Mouse (Mus musculus) embryo, embryonic 9.5 days (tissue): ENCODE measurements around the gene Itga10.
"Not testable (repeated sequence)": the region's sequence is repeated elsewhere in the genome, so short reads cannot be mapped to it uniquely, and the experiment has no call there.

ENCODE experiments used
- DNase-seq: peaks from one replicate; pipeline ENCODE4 v3.0.0-alpha.2; 2017; ENCODE audit errors: extremely low spot score

Gene Itga10

GRCm38 (mm10) chr3:96680269-96680956, 35.0 kb downstream of the Itga10 start:
- DNase-seq: no peak

GRCm38 (mm10) chr3:96683496-96683895, 38.1 kb downstream of the Itga10 start:
- no peak for DNase-seq

GRCm38 (mm10) chr3:96684151-96684821, 38.9 kb downstream of the Itga10 start:
- no peak for DNase-seq

DNA sequence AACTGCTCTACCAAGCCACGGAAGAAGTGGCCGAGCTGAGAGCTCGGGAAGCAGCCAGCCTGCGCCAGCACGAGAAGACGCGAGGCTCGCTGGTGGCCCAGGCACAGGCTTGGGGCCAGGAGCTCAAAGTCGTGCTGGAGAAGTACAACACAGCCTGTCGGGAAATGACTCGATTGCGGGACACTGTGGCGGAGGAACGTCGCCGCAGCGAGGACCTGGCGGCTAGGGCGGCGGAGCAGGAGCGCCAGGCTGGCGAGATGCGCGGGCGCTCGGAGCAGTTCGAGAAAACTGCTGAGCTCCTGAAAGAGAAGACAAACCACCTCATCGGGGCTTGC, 39.4 kb downstream of the Itga10 start:
- no peak for DNase-seq

DNA sequence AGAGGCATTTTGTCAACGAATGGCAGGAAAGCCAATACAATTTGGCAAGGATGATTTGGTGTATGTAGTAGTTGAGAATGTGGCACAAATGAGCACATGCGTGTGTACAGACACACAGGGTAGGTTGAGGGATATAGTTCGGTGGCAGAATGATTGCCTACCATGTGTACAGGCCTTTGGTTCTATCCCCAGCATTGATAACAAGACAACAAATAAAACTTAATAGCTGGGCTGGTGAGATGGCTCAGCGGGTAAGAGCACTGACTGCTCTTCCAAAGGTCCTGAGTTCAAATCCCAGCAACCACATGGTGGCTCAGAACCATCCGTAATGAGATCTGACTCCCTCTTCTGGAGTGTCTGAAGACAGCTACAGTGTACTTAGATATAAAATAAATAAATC, 40.7 kb downstream of the Itga10 start:
- DNase-seq: not testable (repeated sequence)

- no peak for DNase-seq
Measured at GRCm38 (mm10) chr3:96688854-96689253, 43.5 kb downstream of the Itga10 start.

GRCm38 (mm10) chr3:96690298-96690697, 44.9 kb downstream of the Itga10 start:
- DNase-seq: no peak

- peak; percentile 57 for DNase-seq
Measured at GRCm38 (mm10) chr3:96692506-96692905, 47.1 kb downstream of the Itga10 start.

GRCm38 (mm10) chr3:96693579-96693978, 48.2 kb downstream of the Itga10 start:
- no peak for DNase-seq

GRCm38 (mm10) chr3:96696198-96696765, 50.9 kb downstream of the Itga10 start, which contains the start of gene Pias3:
Gene Pias3, plus strand, starts transcription at chr3:96696384.
- peak; percentile 84 for DNase-seq

- peak; percentile 95 for DNase-seq
Measured at GRCm38 (mm10) chr3:96696766-96697732, 51.7 kb downstream of the Itga10 start.

GRCm38 (mm10) chr3:96698993-96699690, 53.8 kb downstream of the Itga10 start:
- DNase-seq: no peak

- no peak for DNase-seq
Measured at GRCm38 (mm10) chr3:96700376-96700775, 55.0 kb downstream of the Itga10 start.

GRCm38 (mm10) chr3:96701003-96701402, 55.6 kb downstream of the Itga10 start:
- no peak for DNase-seq

DNA sequence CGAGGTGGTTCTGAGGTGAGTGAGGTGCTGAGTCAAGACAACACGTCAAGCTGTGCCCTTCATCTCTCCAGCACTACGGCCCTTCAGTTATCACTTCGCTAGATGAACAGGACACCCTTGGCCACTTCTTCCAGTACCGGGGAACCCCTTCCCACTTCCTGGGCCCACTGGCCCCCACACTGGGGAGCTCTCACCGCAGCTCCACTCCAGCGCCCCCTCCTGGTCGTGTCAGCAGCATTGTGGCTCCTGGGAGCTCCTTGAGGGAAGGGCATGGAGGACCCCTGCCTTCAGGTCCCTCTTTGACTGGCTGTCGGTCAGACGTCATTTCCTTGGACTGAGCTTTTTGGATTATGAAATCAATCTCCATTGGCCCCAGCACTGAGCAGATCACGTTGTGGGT, 59.4 kb downstream of the Itga10 start:
- DNase-seq: no peak

- DNase-seq: no peak
Measured at GRCm38 (mm10) chr3:96706217-96706616, 60.8 kb downstream of the Itga10 start.

DNA sequence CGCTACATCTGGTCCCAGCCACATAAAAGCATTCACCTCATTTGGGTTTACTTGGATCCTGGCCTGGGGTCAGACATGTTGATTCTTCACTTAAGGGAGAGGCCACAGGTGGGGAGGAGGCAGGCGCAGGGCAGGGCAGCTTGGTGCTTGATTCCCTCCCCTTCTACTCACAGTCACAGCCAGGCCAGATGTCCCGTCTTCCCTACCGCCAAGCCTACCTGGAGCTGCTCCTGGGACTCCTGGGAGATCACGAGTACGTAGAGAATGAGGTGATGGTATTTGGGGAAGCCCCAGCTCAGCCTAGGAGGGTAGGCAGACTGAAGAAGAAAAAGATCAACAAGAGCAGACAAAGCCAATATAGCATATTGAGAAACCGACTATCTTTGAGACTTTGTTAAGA, 61.6 kb downstream of the Itga10 start:
- no peak for DNase-seq

GRCm38 (mm10) chr3:96707903-96708683, 62.7 kb downstream of the Itga10 start, which contains the start of gene Nudt17:
Gene Nudt17, minus strand, starts transcription at chr3:96708562.
- peak; percentile 82 for DNase-seq

- DNase-seq: no peak
Measured at GRCm38 (mm10) chr3:96708684-96709064, 63.3 kb downstream of the Itga10 start.
